Mouse (Mus musculus) thymus, postnatal 14 days (tissue): ENCODE measurements around the gene Tcp11x2.
A peak's percentile ranks its signal among the peaks of the same experiment; 100 is the strongest.

Experiments used
- DNase-seq: peaks from one replicate; pipeline ENCODE4 v3.0.0; 2021

The Tcp11x2 gene

GRCm38 (mm10) chrX:135693633-135694032, at the start of gene Tcp11x2:
Tcp11x2 (minus strand) TSS chrX:135693790.
- DNase-seq: no peak

- DNase-seq: no peak
These were observed 49.4 kb upstream of the Tcp11x2 start for GRCm38 (mm10) chrX:135743056-135743355.

- DNase-seq: peak; percentile 89
These were observed 48.9 kb upstream of the Tcp11x2 start, which contains the start of the genes Armcx5 and Gprasp1 for GRCm38 (mm10) chrX:135742304-135743055. Armcx5 (plus strand) TSS chrX:135742733. Gprasp1 (plus strand) TSS chrX:135742733.

GRCm38 (mm10) chrX:135738730-135739520, 45.3 kb upstream of the Tcp11x2 start:
- DNase-seq: no peak

GRCm38 (mm10) chrX:135725161-135725560, 31.6 kb upstream of the Tcp11x2 start, which contains the start of gene Tmsb15a:
Tmsb15a (minus strand) TSS chrX:135725261.
- no peak for DNase-seq

GRCm38 (mm10) chrX:135712845-135713244, 19.3 kb upstream of the Tcp11x2 start:
- no peak for DNase-seq

GRCm38 (mm10) chrX:135704349-135704748, 10.8 kb upstream of the Tcp11x2 start:
- DNase-seq: no peak

- DNase-seq: no peak
These were observed 9.5 kb upstream of the Tcp11x2 start for GRCm38 (mm10) chrX:135703111-135703510.

- DNase-seq: no peak
These were observed 5.8 kb downstream of the Tcp11x2 start for GRCm38 (mm10) chrX:135687802-135688201.

- DNase-seq: no peak
These were observed 11.7 kb downstream of the Tcp11x2 start for GRCm38 (mm10) chrX:135681858-135682257.

- peak; percentile 6 for DNase-seq
These were observed 41.3 kb downstream of the Tcp11x2 start for GRCm38 (mm10) chrX:135652173-135652772.

- no peak for DNase-seq
These were observed 66.0 kb downstream of the Tcp11x2 start, which contains the start of gene Prame for GRCm38 (mm10) chrX:135627605-135628004. Prame (minus strand) TSS chrX:135627705.
